Mouse (Mus musculus) liver, embryonic 14.5 days (tissue): Measurements from ENCODE around the gene Rin1. TPM values are rescaled to one million over a fixed set of nuclear protein-coding genes. Genes with fewer than 3 reads are reported as not detected.
A peak's percentile ranks its signal among the peaks of the same experiment; 100 is the strongest.

Source experiments
- ATAC-seq: fragments of 200-750 bp; cut with Nextera tagmentation; 2 replicates; pipeline ENCODE4 v1.8.0; 2017; ENCODE audit warnings: moderate number of reproducible peaks, mild to moderate bottlenecking, moderate library complexity; ENCODE audit not compliant: insufficient read depth
- DNase-seq, 3 experiments: peaks; one replicate each; pipeline ENCODE4 v3.0.0-alpha.2; 2012 to 2013; ENCODE audit warnings: low read depth in 3 of 3, low spot score in 3 of 3
- H3K27ac ChIP-seq: fragments of 300-500 bp; sonication (generic); 2 replicates; pipeline ENCODE4 v1.5.1; 2014; ENCODE audit warnings: moderate library complexity, mild to moderate bottlenecking, control low read depth, inconsistent platforms
- H3K27me3 ChIP-seq: fragments of 300-500 bp; sonication (generic); 2 replicates; pipeline ENCODE4 v1.6.1; 2014; ENCODE audit warnings: mild to moderate bottlenecking, low read length, moderate library complexity; ENCODE audit not compliant: control insufficient read depth, insufficient read depth
- H3K36me3 ChIP-seq: fragments of 300-500 bp; sonication (generic); replicated peaks from 2 replicates; pipeline ENCODE4 v1.6.1; 2014; ENCODE audit warnings: low read depth; ENCODE audit not compliant: control insufficient read depth, insufficient read depth
- H3K4me1 ChIP-seq, 2 experiments: fragments of 200-500 bp in 1 of 2; fragments of 300-500 bp in 1 of 2; sonication (generic) in 1 of 2; replicated peaks; 2 replicates each; pipeline ENCODE4 v1.6.1; 2012 to 2014; ENCODE audit warnings: antibody characterized with exemption in 1 of 2, inconsistent platforms in 1 of 2, low read length in 1 of 2; ENCODE audit not compliant: control insufficient read depth in 2 of 2, insufficient read depth in 2 of 2
- H3K4me2 ChIP-seq: fragments of 300-500 bp; sonication (generic); 2 replicates; pipeline ENCODE4 v1.6.1; 2014; ENCODE audit warnings: low read depth, mild to moderate bottlenecking, control low read depth, moderate library complexity
- H3K4me3 ChIP-seq, 2 experiments: fragments of 200-500 bp in 1 of 2; fragments of 300-500 bp in 1 of 2; sonication (generic) in 1 of 2; 2 replicates each; pipeline ENCODE4 v1.5.1; 2012 to 2014; ENCODE audit warnings: low read depth in 2 of 2, low read length in 2 of 2, mild to moderate bottlenecking in 2 of 2, control low read depth in 1 of 2, inconsistent platforms in 1 of 2, moderate library complexity in 1 of 2; ENCODE audit not compliant: insufficient read depth in 1 of 2
- H3K9ac ChIP-seq: fragments of 300-500 bp; sonication (generic); replicated peaks from 2 replicates; pipeline ENCODE4 v1.6.1; 2014; ENCODE audit warnings: mild to moderate bottlenecking, control low read depth, moderate library complexity
- H3K9me3 ChIP-seq: fragments of 300-500 bp; sonication (generic); 2 replicates; pipeline ENCODE4 v1.6.1; 2016; ENCODE audit warnings: low read length, mixed read lengths; ENCODE audit not compliant: control insufficient read depth
- CTCF ChIP-seq: IDR thresholded peaks from 2 replicates; pipeline ENCODE4 v1.5.1; 2016; ENCODE audit warnings: antibody characterized with exemption, low read depth, control low read depth
- EP300 ChIP-seq: IDR thresholded peaks from 2 replicates; pipeline ENCODE4 v1.6.1; 2016; ENCODE audit warnings: antibody characterized with exemption, low read depth
- WGBS: fragments of 180-500 bp; shearing (Covaris S2); extraction: QIAGEN DNeasy Blood & Tissue Kit; methylation state at CpG from one replicate; pipeline ENCODE4 v1.1.7; 2014; ENCODE audit not compliant: insufficient replicate concordance; 5-methylcytosine and 5-hydroxymethylcytosine counted together
- polyA plus RNA-seq, 2 experiments: library from polyadenylated mRNA; depleted of rRNA in 1 of 2; stranded (reverse) in 1 of 2; unstranded in 1 of 2; fragments of >200 nt; fragmentation: Nextera tagmentation in 1 of 2; extraction: Ambion mirVana in 1 of 2; gene quantifications; 2 replicates each; pipeline versions ENCODE4 v1.2.1 to v1.2.3; 2012 to 2014

Gene Rin1
- polyA plus RNA-seq, 2 experiments, result 0.13 to 0.54 TPM

- WGBS, result 10% methylated on average over 8 of the region's 8 CpGs
- no peak for TF ChIP-seq EP300
- peak; percentile 59 for TF ChIP-seq CTCF
- ATAC-seq (no peak), DNase-seq (no peak)
- H3K4me1 ChIP-seq, result no peaks in the 10 kb centered on the region
- H3K27me3 ChIP-seq, result no peaks in the 10 kb centered on the region
- H3K4me3 ChIP-seq, result no peak overlapping the region
- H3K9ac ChIP-seq, result no peak overlapping the region
- H3K36me3 ChIP-seq, result no peaks in the 10 kb centered on the region
- no peak overlapping the region for H3K4me2 ChIP-seq
- no peak overlapping the region for H3K27ac ChIP-seq
- H3K9me3 ChIP-seq, result no peaks in the 10 kb centered on the region
Measured at GRCm38 (mm10) chr19:5014961-5015398, 35.3 kb upstream of the Rin1 start.

DNA sequence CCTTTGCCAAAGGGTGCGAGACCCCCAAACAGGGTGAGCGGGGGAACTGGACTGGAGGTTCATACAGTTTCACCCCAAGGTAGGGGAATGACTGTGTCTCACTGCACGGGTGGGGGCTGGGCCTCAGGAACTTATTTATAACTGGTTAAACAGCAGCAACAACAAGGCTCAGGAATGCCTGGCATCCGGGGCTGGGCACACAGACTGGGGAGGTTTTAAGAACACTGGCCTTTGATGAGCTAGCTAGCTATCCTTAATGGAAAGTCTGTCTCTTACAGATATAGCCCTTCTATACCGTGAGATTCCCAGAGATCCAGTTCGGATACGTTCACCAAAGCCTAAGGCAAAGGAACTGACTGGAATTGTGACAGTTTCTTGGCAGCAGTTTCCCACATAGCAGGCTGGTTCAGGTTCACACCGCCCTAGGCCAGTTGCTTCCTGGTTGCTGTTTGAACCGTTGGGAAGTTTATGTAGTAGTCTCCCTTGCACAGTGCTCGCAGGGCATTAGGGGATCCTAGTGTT is 34.0 kb upstream of the Rin1 start:
- H3K4me3 ChIP-seq, result no peak overlapping the region
- no peak for DNase-seq
- H3K4me2 ChIP-seq, result no peak overlapping the region
- H3K9ac ChIP-seq, result no peak overlapping the region
- 35% methylated on average over 10 of the region's 10 CpGs for WGBS
- H3K27me3 ChIP-seq, result no peaks in the 10 kb centered on the region
- no peak for ATAC-seq
- no peaks in the 10 kb centered on the region for H3K36me3 ChIP-seq
- no peak overlapping the region for H3K27ac ChIP-seq
- no peaks in the 10 kb centered on the region for H3K9me3 ChIP-seq
- no peaks in the 10 kb centered on the region for H3K4me1 ChIP-seq
- no peak for TF ChIP-seq CTCF
- no peak for TF ChIP-seq EP300

- no peak for ATAC-seq
- no peak for TF ChIP-seq EP300
- TF ChIP-seq CTCF, result peak; percentile 88
- H3K27ac ChIP-seq, result no peak overlapping the region
- no peak overlapping the region for H3K4me3 ChIP-seq
- WGBS, result 20% methylated on average over 12 of the region's 12 CpGs
- no peaks in the 10 kb centered on the region for H3K27me3 ChIP-seq
- no peaks in the 10 kb centered on the region for H3K9me3 ChIP-seq
- H3K4me1 ChIP-seq, result no peaks in the 10 kb centered on the region
- no peaks in the 10 kb centered on the region for H3K36me3 ChIP-seq
- H3K9ac ChIP-seq, result no peak overlapping the region
- H3K4me2 ChIP-seq, result no peak overlapping the region
- peak in 1 of 3 experiments; percentile 26 for DNase-seq
Measured at GRCm38 (mm10) chr19:5016782-5017181, 33.5 kb upstream of the Rin1 start.

- no peak for ATAC-seq
- 72% methylated on average over 4 of the region's 4 CpGs for WGBS
Measured at GRCm38 (mm10) chr19:5017611-5018010, 32.7 kb upstream of the Rin1 start.

GRCm38 (mm10) chr19:5018191-5018590 is 32.1 kb upstream of the Rin1 start:
- H3K4me1 ChIP-seq, result peaks cover 0 to under 1% of the 10 kb centered on the region in 2 experiments; a peak in 1 of 4 replicates
- H3K9me3 ChIP-seq, result no peaks in the 10 kb centered on the region
- H3K27me3 ChIP-seq, result no peaks in the 10 kb centered on the region
- H3K36me3 ChIP-seq, result no peaks in the 10 kb centered on the region
- no peak overlapping the region for H3K9ac ChIP-seq
- TF ChIP-seq EP300 (no peak), CTCF (no peak)
- WGBS, result 70% methylated on average over 3 of the region's 3 CpGs
- DNase-seq, result no peak
- no peak for ATAC-seq
- H3K27ac ChIP-seq, result no peak overlapping the region
- no peak overlapping the region for H3K4me3 ChIP-seq
- H3K4me2 ChIP-seq, result no peak overlapping the region

More at GRCm38 (mm10) chr19:5017611-5018010, 32.7 kb upstream of the Rin1 start:
- Histone ChIP-seq H3K9ac (no peak overlapping the region), H3K27ac (no peak overlapping the region), H3K4me3 (no peak overlapping the region), H3K27me3 (no peaks in the 10 kb centered on the region), H3K36me3 (no peaks in the 10 kb centered on the region), H3K4me2 (no peak overlapping the region), H3K4me1 (no peaks in the 10 kb centered on the region), H3K9me3 (no peaks in the 10 kb centered on the region)
- TF ChIP-seq EP300 (no peak), CTCF (no peak)
- DNase-seq, result no peak
